Mouse (Mus musculus): ENCODE measurements around the gene Naa15. TPM values are rescaled to one million over a fixed set of nuclear protein-coding genes. Genes with fewer than 3 reads are reported as not detected.

Gene Naa15
- total RNA-seq, 2 experiments from 2014 or later: 34.7 to 43.7 TPM

- intact Hi-C loops (cut with DNase I): no loop called here
- DNase-seq (ENCODE audit: low spot score in 2 of 2): no peak
Observed at GRCm38 (mm10) chr3:51495646-51496045, 80.7 kb downstream of the Naa15 start.

GRCm38 (mm10) chr3:51497978-51498377 is 83.0 kb downstream of the Naa15 start:
- no peak for DNase-seq (ENCODE audit: low spot score in 2 of 2)
- intact Hi-C loops (cut with DNase I): no loop called here

DNA sequence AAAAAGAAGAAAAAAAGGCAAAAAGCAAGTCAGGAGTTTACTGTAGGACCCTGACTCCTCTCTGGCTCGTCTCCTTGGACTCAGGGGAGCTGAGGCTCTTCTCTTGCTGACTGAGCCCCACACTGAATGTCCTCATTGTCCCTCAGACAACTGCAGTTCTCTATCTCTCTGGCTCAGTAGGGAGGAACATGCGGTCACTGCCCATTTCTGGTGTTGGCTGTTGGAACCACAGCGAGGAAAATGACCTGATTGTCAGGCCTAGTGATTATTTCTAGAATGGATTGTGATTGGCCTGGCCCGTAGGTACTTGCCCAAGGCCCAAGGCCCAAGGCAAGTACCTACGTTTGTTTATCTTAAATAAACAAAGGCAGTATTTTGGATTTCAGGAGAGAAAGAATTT is 83.7 kb downstream of the Naa15 start:
- DNase-seq (ENCODE audit: low spot score in 2 of 2): no peak
- intact Hi-C loops (cut with DNase I): no loop called here

DNA sequence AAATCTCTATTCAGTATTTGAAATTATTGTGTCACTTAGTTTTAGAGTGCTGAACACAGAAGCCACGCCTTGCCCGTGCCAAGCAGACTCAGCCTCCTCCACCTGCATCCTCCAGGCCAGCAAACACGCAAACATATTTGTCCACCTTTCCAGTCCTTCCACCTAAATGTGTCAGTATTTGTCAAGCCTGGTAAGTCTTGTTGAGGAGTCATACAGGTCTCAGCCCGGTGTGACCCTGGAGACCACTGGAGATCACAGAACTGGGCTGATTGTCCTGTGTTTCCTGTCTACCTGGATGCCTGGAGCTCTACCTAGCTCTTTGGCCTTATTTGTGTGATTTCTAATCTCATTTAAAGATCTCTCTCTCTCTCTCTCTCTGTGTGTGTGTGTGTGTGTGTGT is 84.9 kb downstream of the Naa15 start:
- no peak for DNase-seq (ENCODE audit: low spot score in 2 of 2)
- intact Hi-C loops (cut with DNase I): no loop called here

- intact Hi-C loops (cut with DNase I): no loop called here
- no peak for DNase-seq (ENCODE audit: low spot score in 2 of 2)
Observed at GRCm38 (mm10) chr3:51504385-51504952, 89.5 kb downstream of the Naa15 start.

DNA sequence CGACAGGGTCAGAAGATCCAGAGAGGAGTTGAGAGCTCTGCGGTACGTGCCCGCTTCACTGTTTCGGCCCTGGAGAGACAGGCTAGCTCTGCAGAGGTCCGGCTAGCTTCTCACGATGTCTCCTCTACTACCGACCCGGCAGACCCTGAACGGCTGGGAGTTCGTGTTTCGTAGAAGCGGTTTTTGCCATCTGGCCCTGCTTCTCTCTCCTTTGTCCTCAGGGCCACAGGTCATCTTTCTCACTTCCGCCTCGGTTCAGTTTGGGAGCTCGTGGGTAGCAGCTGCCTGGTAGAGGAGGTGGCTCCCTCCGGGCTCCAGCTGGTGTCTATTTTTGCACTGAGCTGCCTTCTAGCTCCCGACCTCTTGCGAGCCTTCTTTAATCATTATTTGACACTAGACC is 90.5 kb downstream of the Naa15 start:
- intact Hi-C loops (cut with DNase I): no loop called here
- DNase-seq (ENCODE audit: low spot score in 2 of 2): no peak

GRCm38 (mm10) chr3:51510903-51511302 is 96.0 kb downstream of the Naa15 start:
- intact Hi-C loops (cut with DNase I): loop anchor here (2.0 kb wide), 2 partner anchors 142 to 732 kb away; no protein-coding TSS in a partner anchor
- peak; percentile 48 to 76 for DNase-seq (ENCODE audit: low spot score in 2 of 2)

- DNase-seq (ENCODE audit: low spot score in 2 of 2): no peak
- intact Hi-C loops (cut with DNase I): loop anchor here (2.0 kb wide), 2 partner anchors 141 to 731 kb away; no protein-coding TSS in a partner anchor
Observed at GRCm38 (mm10) chr3:51511983-51512382, 97.0 kb downstream of the Naa15 start.

GRCm38 (mm10) chr3:51517467-51517866 is 102.5 kb downstream of the Naa15 start:
- intact Hi-C loops (cut with DNase I): loop anchor here (2.0 kb wide), 1 partner anchor 41 kb away; no protein-coding TSS in a partner anchor

GRCm38 (mm10) chr3:51517878-51518762 is 103.2 kb downstream of the Naa15 start:
- no peak for DNase-seq (ENCODE audit: low spot score in 2 of 2)
- intact Hi-C loops (cut with DNase I): loop anchor here (2.0 kb wide), 1 partner anchor 41 kb away; no protein-coding TSS in a partner anchor

More at GRCm38 (mm10) chr3:51517467-51517866, 102.5 kb downstream of the Naa15 start:
- no peak for DNase-seq (ENCODE audit: low spot score in 2 of 2)

GRCm38 (mm10) chr3:51518763-51519121 is 103.8 kb downstream of the Naa15 start:
- no peak for DNase-seq (ENCODE audit: low spot score in 2 of 2)
- intact Hi-C loops (cut with DNase I): no loop called here

GRCm38 (mm10) chr3:51521262-51521661 is 106.3 kb downstream of the Naa15 start:
- intact Hi-C loops (cut with DNase I): no loop called here

DNA sequence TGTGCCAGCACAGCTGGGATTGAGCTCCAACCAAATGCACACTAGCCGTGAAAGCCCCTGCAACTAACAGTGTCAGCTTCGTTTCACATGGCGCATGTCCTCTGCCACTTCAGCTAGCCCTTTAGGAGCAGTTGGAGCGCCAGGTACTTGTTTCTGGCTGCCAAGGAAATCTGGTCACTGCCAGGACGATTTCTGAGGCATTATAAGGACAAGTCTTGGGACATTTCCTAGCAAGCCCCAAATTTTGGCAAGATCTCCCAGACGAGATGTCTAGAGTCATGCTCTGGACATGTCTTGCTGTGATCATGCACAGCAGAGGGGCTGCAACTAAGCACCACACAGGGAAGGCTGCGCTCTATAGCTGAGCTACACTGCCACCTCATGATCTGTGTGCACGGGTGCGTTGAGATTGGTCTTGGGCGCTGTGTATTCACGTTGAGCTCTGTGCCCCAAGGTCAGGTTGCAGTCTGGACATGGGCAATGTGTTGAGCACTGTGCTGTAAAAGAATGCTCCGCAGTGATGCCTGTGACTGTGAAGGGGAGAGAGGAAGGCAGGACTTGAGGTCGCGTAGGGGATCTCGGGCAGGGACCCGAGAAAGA is 110.3 kb downstream of the Naa15 start:
- no peak for DNase-seq (ENCODE audit: low spot score in 2 of 2)
- intact Hi-C loops (cut with DNase I): no loop called here

More at GRCm38 (mm10) chr3:51521262-51521661, 106.3 kb downstream of the Naa15 start:
- no peak for DNase-seq (ENCODE audit: low spot score in 2 of 2)

Other genes with a start within 250 kb of the Naa15 start
- gene Noct, start 190.7 kb upstream of the Naa15 start, total RNA-seq (2021): 10 to 100 TPM; 49.8 to 54.2 TPM
- 10 to 100 TPM; 40.6 to 45.1 TPM for gene Elf2, start 74.5 kb upstream of the Naa15 start, total RNA-seq (2021)
- not detected for gene Mgarp, start 18.4 kb upstream of the Naa15 start, total RNA-seq (2021)
- 100 to 1,000 TPM; 288 to 324 TPM for gene Ndufc1, start 6.2 kb upstream of the Naa15 start, total RNA-seq (2021)
- gene Rab33b, start 68.8 kb downstream of the Naa15 start, total RNA-seq (2021): 10 to 100 TPM; 18.8 to 25.5 TPM
- gene Setd7, start 145.7 kb downstream of the Naa15 start, total RNA-seq (2021): 100 to 1,000 TPM; 138 to 141 TPM
- not detected for gene Mgst2, start 245.2 kb downstream of the Naa15 start, total RNA-seq (2021)